Mouse (Mus musculus) mouse trophoblast stem cell (cell line): ENCODE data around the gene Syt17.

Experiments used
- in situ Hi-C, 2 experiments: fragments of 300-500 bp; cut with MseI, MboI; formaldehyde crosslinking; loops; 2 replicates in 1 of 2; 3 replicates in 1 of 2; pipeline ENCODE4 v1.15.1; 2025

Gene Syt17

DNA sequence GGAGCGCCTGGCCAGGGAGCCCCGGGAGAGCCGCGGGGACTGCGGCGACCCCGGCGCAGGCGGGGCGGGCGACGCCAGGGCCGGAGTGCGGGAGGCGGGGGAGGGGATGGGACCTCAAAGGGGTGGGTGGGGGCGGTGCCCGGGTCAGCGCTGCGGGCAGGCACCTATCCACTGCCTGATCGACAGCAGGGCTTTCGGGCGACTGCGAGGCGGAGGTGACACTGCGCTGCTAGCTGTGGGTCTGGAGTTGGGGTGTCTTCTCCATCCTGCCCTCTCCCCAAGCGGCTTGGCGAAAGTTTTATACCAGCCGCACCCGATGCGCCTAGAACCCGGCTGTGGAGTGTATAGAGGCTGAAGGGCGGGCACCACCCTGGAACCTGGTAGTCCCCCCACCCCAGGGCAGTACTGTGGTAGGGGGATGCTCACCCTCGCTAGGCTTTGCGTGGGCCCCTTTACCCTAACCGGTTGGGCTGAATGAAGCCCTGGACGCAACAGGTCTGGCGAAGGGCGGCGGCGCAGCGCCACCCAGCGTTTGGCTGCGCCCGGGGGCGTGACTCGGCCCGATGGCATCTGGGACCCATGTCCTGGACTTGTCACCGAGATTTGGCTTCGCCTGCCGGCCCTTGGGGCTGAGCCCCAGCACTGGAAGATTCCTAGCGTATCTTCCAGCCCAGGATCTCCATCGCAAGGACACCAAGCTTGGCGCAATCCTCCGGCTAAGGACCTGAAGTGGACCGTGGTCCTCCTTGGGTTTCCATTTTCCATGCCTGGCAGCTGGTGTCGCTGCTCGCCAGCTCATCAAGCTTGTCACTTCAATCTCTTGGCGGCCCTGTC, at the start of gene Syt17:
TSS of gene Syt17 (minus strand) at position 89 of the 834 bp plus-strand sequence.
- in situ Hi-C loops, result no loop called here

DNA sequence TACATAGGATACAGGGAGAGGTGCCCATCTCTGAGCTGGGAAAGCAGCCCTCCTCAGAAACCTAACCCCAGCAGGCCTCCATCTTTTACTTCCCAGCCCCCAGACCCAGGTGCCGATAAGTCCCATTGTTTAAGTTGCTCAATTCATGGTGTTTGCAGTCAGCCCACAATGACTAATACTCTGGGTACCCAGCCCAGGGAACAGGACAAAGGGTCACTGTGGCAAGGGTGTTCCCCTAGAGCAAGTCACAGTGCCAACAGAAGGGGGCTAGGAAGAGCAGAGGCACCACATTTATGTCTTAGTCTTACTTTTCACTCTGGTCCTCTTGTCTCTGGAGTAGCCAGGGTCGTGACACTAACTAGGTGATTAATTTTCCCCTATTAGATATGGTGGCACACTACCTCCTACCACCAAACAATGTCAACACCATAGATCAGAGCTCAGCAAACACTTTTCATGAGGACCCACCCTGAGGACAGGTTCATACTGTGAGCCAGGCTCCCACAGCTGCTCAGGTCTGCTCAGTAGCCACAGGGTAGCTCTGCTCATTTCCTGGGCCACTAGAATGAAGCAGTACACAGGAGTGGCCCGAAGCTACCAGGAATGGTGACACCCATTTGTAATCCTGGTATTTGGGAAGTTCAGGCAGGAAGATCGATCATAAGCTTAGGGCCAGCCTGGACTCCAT, 47.0 kb upstream of the Syt17 start:
- in situ Hi-C loops, result no loop called here

- in situ Hi-C loops, result no loop called here
Measured at GRCm38 (mm10) chr7:118493892-118494291, 45.9 kb upstream of the Syt17 start.

GRCm38 (mm10) chr7:118491431-118492147, 43.6 kb upstream of the Syt17 start, which contains the start of gene Itpripl2:
Itpripl2 (minus strand) TSS chr7:118491975.
- in situ Hi-C loops, result no loop called here

DNA sequence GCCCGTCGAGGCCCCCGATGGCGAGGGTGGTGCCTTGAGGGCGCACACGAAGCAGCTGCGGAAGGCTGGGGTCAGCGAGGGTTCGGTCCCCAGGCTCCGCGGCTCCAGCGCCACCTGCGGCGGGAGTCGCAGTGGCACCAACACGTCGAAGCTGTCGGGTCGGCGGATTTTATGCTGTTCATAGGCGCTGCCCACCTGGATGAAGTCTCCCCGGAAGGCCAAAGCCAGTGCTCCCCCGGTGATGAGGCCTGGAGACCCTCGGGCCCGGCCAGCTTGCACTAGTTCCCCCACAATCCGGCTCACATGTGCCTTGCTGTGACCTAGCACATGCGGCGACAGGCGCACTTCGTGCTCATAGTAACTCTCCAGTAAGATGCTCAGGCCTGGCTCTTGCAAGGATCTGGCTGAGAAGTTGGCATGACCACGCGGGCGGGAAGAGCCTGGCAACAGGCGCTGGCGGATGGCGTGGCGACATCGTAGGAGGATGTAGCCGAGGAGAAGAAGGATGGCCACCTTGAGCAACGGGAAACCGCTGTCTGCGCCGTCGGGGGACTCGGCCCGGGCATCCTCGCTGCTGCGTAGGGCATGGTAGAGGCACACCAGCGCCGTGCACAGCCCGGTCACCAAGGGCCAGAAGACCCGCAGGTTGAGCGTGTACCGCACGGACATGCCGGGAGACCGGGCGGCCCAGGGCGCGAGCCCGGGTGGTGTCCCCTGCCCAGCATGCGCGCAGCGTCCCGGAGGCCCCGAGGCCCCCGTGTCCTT, 42.8 kb upstream of the Syt17 start:
- in situ Hi-C loops, result no loop called here

GRCm38 (mm10) chr7:118489706-118490665, 42.0 kb upstream of the Syt17 start:
- in situ Hi-C loops, result no loop called here

DNA sequence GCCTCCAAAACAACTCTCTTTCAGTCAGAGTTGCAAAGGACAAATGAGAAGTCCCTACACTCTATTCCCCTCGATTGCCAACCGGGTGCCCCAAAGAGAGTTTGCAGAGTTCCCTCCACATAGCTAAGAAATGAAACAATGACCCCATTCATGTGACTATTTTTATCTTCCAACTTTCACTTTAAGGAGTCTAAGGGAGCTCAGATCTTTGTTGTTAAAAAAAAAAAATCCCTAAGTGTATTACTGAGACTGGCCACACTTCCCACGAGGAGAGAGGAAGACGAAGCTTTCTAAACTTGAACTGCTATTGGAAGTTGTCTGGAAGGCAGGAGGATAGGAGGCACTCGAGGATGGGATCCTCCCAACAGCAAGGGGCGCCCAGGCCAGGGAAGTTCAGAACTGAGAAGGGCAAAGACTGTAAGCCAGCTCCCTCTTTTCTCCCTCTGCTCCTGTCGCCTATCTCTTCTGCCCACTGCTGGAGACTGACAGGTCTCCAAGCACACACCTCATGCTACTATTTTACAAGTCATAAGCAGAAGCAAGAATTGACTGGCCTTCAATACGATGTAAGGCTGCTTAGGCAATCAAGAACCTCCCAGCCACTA, 40.1 kb upstream of the Syt17 start:
- in situ Hi-C loops, result no loop called here

DNA sequence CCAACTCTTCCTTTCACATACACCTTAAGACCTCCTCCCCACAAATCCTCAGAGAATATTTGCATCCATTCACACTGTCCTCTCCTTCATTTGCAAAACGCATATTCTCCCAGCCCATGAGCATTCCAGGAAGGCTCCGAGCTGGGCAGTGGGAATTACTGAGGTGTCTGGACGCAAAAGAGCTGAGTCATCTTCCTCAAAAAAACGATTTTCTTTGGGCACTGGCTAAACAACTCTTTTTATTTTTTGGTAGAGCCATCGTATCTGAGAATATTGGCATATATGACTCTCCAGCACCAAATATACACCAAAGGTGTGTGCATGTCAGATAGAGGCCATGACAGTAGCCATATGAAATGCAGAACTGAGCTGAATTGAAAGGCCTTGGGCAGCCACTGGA, 38.9 kb upstream of the Syt17 start:
- in situ Hi-C loops, result no loop called here

DNA sequence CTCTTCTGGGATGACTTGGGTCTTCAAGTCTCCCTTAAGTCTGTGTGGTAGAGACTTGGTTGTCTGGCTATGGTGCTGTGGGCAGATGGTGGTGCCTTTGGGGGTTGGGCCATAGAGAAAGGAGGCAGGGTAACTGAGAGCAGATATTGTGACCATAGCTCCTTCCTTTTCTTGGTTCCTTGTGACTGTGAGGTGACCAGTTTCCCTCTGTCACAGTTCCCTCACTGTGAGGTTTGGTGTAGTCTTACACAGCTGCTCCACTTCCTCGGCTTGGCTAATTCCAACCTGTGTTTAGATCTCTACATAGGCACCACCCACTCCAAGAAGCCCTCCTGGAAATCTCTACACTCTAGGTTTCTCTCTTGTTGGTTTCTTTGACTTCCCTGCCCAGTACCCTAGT, 36.0 kb upstream of the Syt17 start:
- in situ Hi-C loops, result no loop called here

- in situ Hi-C loops, result no loop called here
Measured at GRCm38 (mm10) chr7:118482001-118482400, 34.0 kb upstream of the Syt17 start.

DNA sequence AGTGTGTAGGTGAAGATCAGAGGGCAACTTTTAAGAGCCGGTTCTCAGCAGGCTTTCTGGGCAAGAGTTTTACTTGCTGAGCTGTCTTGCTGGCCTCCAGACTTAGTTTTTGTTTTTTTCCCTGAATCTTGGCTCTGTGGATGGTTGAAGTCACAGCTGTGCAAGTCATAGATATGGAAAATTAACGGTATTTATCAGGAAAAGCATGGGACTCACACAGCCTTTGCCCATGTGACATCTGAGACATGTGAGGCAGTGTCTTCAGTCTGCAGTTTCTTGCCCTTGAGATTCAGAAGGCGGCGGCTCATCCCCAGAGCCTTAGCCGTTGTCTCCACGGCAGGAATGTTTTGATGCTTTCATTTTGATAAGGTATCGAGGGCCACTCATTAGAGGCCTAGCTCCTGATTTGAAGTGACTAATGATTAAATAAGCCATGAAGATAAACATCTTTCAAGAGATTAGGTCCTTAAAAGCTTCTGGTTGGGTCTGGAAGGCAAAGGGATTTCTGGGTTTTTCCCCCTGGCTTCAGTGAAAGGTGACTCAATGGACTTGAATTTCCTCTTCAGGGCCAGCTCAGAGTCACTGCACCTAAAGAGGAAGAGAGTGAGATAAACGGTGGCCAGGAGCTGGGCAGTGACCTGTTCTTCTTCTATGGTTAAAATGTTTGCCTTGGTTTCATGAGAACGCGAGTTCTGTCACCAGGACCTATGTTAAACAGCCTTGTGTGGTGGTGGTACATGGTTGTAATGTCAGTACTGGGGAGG, 33.2 kb upstream of the Syt17 start:
- in situ Hi-C loops, result no loop called here

DNA sequence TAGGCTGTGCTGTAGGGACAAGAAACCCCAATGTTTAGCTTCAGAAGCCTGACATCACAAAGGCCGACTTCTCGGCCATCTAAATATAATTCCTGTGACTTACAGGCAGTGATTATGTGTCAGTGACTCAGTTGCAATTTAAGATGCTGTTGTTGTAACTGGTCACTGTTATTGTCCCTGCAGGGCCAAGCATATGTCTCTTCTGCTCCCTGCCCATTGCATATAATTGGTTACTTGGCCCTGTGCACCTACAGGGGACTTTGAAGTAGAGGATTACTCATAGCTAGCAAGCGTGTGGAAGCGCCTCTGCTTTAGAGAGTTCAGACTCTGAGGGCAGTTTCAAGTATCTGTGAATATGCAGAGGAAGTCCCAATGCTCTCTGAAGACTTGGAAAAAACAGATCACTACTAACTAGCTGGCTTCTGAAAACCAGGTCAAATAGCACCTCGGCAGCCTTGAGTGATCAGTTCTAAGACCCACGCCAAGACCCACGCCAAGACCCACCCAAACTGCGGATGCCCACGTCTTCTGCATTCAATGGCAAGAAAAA, 32.2 kb upstream of the Syt17 start:
- in situ Hi-C loops, result no loop called here

DNA sequence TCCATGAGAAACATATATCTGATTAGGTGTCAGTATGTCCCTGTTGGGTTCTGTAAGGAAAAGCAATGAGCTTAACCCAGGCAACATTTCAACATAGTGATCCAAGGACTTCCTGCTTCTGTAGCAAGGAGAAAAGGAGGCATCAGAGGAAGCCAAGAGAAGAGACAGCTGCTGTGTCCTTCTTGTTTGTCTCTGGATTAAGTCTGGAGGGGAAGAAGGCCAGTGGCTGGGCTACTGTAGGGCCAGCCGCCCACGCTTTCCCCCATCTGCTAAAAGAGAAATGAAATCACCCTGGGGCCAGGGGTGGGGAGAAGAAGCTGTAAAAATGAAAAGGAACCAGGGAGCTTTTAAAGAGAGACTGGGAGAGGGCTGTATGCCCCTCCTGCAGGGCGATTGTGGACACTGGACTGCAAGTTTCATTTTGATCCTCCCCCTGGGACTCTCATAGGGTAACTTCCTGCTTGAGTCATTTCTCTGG, 30.9 kb upstream of the Syt17 start:
- in situ Hi-C loops, result no loop called here

GRCm38 (mm10) chr7:118476428-118476827, 28.4 kb upstream of the Syt17 start:
- in situ Hi-C loops, result no loop called here

GRCm38 (mm10) chr7:118475008-118475705, 27.1 kb upstream of the Syt17 start:
- in situ Hi-C loops, result no loop called here

DNA sequence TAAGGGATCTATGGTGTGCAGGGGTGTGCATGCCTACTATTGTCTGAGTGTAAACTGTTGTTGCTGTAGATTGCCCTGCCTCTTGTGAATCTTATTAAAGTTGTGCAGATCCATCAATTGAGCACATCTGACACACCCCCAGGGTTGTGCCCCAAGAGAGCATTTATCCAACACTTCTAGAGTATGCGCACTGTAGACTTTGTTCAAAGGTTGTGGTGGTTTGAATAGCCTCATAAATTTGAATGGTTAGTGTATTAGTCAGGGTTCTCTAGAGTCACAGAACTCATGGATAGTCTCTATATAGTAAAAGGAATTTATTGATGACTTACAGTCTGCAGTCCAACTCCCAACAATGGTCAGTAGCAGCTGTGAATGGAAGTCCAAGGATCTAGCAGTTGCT, 24.9 kb upstream of the Syt17 start:
- in situ Hi-C loops, result no loop called here

GRCm38 (mm10) chr7:118468060-118468459, 20.0 kb upstream of the Syt17 start:
- in situ Hi-C loops, result no loop called here

DNA sequence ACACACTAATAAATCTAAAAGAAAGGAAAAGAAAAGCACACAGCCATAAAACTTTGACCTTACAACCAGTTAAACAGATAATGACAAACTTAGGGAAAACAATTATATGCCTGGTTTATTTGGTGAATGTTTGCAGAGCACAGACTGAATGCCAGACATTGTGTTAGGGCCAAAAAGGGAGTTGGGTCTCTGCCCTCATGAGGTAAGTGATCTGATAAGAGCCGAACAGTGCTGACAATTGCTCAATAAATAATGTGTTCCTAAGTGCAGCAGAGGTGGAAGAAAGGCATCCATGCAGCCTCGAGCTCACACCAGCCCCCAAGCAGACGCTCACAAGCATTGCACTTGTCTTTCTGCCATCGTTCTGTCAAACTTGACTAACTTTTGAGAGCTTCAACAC, 16.4 kb upstream of the Syt17 start:
- in situ Hi-C loops, result no loop called here
